Mouse (Mus musculus) kidney, adult 2 months (tissue): Measurements from ENCODE around the gene Olfr1396. TPM values are rescaled to one million over a fixed set of nuclear protein-coding genes. Genes with fewer than 3 reads are reported as not detected.

Experiments
- DNase-seq: peaks from one replicate; pipeline ENCODE4 v3.0.0; 2021
- H3K27ac ChIP-seq: fragments of 200-500 bp; 2 replicates; pipeline ENCODE4 v1.5.1; 2012; ENCODE audit warnings: low read depth, low read length, control low read depth, inconsistent platforms; ENCODE audit not compliant: insufficient read depth
- H3K27me3 ChIP-seq: fragments of 200-500 bp; replicated peaks from 2 replicates; pipeline ENCODE4 v1.6.1; 2012; ENCODE audit warnings: mild to moderate bottlenecking, moderate library complexity, low read length, inconsistent platforms; ENCODE audit not compliant: control insufficient read depth, insufficient read depth
- H3K36me3 ChIP-seq: fragments of 200-500 bp; 2 replicates; pipeline ENCODE4 v1.6.1; 2012; ENCODE audit warnings: mild to moderate bottlenecking, moderate library complexity, low read length, inconsistent platforms; ENCODE audit not compliant: control insufficient read depth, insufficient read depth
- H3K4me1 ChIP-seq: fragments of 200-500 bp; 2 replicates; pipeline ENCODE4 v1.6.1; 2011; ENCODE audit warnings: low read length; ENCODE audit not compliant: control insufficient read depth, insufficient read depth
- H3K4me3 ChIP-seq: fragments of 200-500 bp; 2 replicates; pipeline ENCODE4 v1.5.1; 2011; ENCODE audit warnings: mild to moderate bottlenecking, low read depth, low read length, control low read depth; ENCODE audit not compliant: insufficient read depth
- CTCF ChIP-seq: fragments of 200-500 bp; conservative IDR thresholded peaks from 2 replicates; pipeline ENCODE4 v1.5.1; 2011; ENCODE audit warnings: low read depth, mild to moderate bottlenecking, control low read depth, low read length, moderate library complexity, mixed read lengths; ENCODE audit not compliant: insufficient read depth, insufficient read length
- POLR2A ChIP-seq: fragments of 200-500 bp; IDR thresholded peaks from one replicate; pipeline ENCODE4 v1.6.1; 2011; ENCODE audit warnings: low read depth, low read length, control low read depth
- WGBS: fragments of 180-500 bp; shearing (Covaris S2); methylation state at CpG from one replicate; pipeline ENCODE4 v1.1.7; 2018; 5-methylcytosine and 5-hydroxymethylcytosine counted together
- polyA plus RNA-seq: library from polyadenylated mRNA; depleted of rRNA; stranded (reverse); fragments of >200 nt; gene quantifications from 2 replicates; pipeline ENCODE4 v1.2.3, GENCODE M21; 2012

The Olfr1396 gene
- polyA plus RNA-seq, 1 experiment: 4.1 TPM

GRCm38 (mm10) chr11:49100409-49100808 lies 14.3 kb downstream of the Olfr1396 start:
- Histone ChIP-seq H3K27me3 (no peaks in the 10 kb centered on the region), H3K36me3 (no peaks in the 10 kb centered on the region), H3K4me1 (no peaks in the 10 kb centered on the region), H3K4me3 (no peak overlapping the region), H3K27ac (no peak overlapping the region)
- no peak for TF ChIP-seq CTCF
- TF ChIP-seq POLR2A: no peak
- no peak for DNase-seq
- WGBS: 88% methylated on average over 3 of the region's 3 CpGs

GRCm38 (mm10) chr11:49095367-49095766 lies 19.3 kb downstream of the Olfr1396 start:
- TF ChIP-seq POLR2A: no peak
- TF ChIP-seq CTCF: no peak
- WGBS: 75% methylated on average over 4 of the region's 4 CpGs
- Histone ChIP-seq H3K4me3 (no peak overlapping the region), H3K27me3 (no peaks in the 10 kb centered on the region), H3K4me1 (0 out of 2 replicates have a peak, but pooled peaks cover 4% of the 10 kb centered on the region), H3K36me3 (no peaks in the 10 kb centered on the region), H3K27ac (no peak overlapping the region)
- DNase-seq: no peak

GRCm38 (mm10) chr11:49093861-49094660 lies 20.6 kb downstream of the Olfr1396 start:
- no peak for DNase-seq
- 83% methylated on average over 6 of the region's 6 CpGs for WGBS
- Histone ChIP-seq H3K4me1 (peaks cover 9% of the 10 kb centered on the region; the same call in 1 of the 2 replicates), H3K27me3 (no peaks in the 10 kb centered on the region), H3K27ac (no peak overlapping the region), H3K4me3 (no peak overlapping the region), H3K36me3 (no peaks in the 10 kb centered on the region)
- TF ChIP-seq POLR2A: no peak

GRCm38 (mm10) chr11:49092786-49093185 lies 21.9 kb downstream of the Olfr1396 start:
- no peak for DNase-seq
- H3K36me3 ChIP-seq: no peaks in the 10 kb centered on the region
- peaks cover 9% of the 10 kb centered on the region; the same call in 1 of the 2 replicates for H3K4me1 ChIP-seq
- no peak overlapping the region for H3K4me3 ChIP-seq
- H3K27ac ChIP-seq: no peak overlapping the region
- WGBS: 82% methylated on average over 2 of the region's 2 CpGs
- H3K27me3 ChIP-seq: no peaks in the 10 kb centered on the region
- TF ChIP-seq POLR2A (no peak), CTCF (no peak)

DNA sequence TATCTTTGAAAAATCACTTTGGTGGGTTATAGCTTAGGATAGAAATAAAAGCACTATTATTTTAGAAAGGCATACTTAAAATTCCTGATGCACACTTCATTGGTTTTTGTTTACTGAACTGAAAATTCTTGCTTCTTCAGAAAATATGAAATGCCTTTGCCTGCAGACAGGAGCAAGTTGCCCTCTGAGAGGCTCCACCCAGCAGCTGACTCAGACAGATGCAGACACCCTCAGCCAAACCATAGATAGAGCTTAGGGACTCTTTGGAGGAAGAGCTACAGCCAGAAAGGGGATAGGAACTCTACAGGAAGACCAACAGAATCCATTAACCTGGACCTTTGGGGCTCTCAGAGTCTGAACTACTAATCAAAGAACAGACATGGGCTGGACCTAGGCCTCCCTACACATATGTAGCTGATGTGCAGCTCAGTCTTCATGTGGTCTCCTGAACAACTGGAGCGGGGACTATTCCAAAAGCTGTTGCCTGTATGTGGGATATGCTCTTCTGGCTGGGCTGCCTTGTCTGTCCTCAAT lies 22.6 kb downstream of the Olfr1396 start:
- Histone ChIP-seq H3K4me3 (no peak overlapping the region), H3K36me3 (no peaks in the 10 kb centered on the region), H3K27me3 (no peaks in the 10 kb centered on the region), H3K4me1 (peaks cover 9% of the 10 kb centered on the region; the same call in 1 of the 2 replicates), H3K27ac (no peak overlapping the region)
- 100% methylated on average over 1 of the region's 1 CpGs for WGBS
- no peak for DNase-seq
- no peak for TF ChIP-seq CTCF
- TF ChIP-seq POLR2A: no peak

GRCm38 (mm10) chr11:49091171-49091570 lies 23.5 kb downstream of the Olfr1396 start:
- WGBS: 82% methylated on average over 4 of the region's 4 CpGs
- no peak for DNase-seq
- TF ChIP-seq POLR2A (no peak), CTCF (no peak)
- Histone ChIP-seq H3K4me1 (peaks cover 13% of the 10 kb centered on the region; the same call in 1 of the 2 replicates), H3K27ac (no peak overlapping the region), H3K36me3 (no peaks in the 10 kb centered on the region), H3K4me3 (no peak overlapping the region), H3K27me3 (no peaks in the 10 kb centered on the region)

DNA sequence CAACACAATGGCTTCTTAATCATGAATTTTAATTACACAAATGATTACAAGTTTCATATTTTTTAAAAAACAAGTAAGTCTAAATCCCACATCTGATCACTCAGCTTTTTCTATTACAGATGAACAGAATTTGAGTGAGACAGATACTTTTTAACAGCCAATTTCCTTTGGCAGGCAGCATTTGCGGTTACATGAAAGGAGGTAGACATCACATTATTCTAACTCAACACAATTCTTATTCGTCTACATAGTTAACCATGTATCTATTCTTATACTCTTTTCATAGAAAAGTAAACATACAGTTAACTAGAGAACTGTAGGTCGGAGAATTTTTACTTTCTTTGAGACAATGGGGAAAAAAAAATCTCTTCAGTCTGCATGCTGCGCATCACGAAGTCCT lies 24.1 kb downstream of the Olfr1396 start:
- TF ChIP-seq CTCF (no peak), POLR2A (no peak)
- H3K27me3 ChIP-seq: no peaks in the 10 kb centered on the region
- no peak overlapping the region for H3K4me3 ChIP-seq
- DNase-seq: no peak
- H3K36me3 ChIP-seq: no peaks in the 10 kb centered on the region
- WGBS: 81% methylated on average over 5 of the region's 5 CpGs
- no peak overlapping the region for H3K27ac ChIP-seq
- H3K4me1 ChIP-seq: peaks cover 13% of the 10 kb centered on the region; the same call in 1 of the 2 replicates
